Mouse (Mus musculus) lung, postnatal 10 days (tissue): ENCODE results near the gene Knop1.

Experiments
- DNase-seq: peaks from one replicate; pipeline ENCODE4 v3.0.0; 2021

The Knop1 gene

GRCm38 (mm10) chr7:118796838-118797237 lies 59.2 kb downstream of the Knop1 start:
- DNase-seq = no peak

DNA sequence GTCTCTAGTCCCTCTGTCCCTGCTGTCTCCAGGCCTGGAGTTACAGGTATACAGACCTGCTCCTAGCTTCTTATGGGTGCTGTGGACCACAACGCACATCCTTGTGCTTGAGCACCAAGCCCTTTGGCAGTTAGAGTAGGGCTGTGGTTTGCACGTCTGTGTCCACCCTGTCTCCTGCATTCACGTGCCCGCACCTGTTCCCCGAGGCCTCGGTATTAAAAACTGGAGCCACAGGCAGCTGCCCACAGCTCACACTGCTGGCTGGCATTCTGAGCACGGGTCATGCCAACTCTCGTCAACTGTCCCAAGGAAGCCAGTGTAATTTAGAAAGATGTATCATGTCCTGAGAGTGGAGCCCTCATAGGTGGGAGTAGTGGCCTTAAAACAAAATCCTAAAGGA lies 60.3 kb downstream of the Knop1 start:
- no peak for DNase-seq

GRCm38 (mm10) chr7:118793899-118794298 lies 62.2 kb downstream of the Knop1 start:
- DNase-seq = no peak
